Mouse (Mus musculus) ES-Bruce4 (cell line): Measurements from ENCODE around the gene Bicral.

Source experiments
- CTCF ChIP-seq: IDR thresholded peaks from one replicate; pipeline ENCODE4 v1.8.1; 2011; ENCODE audit warnings: low read depth, low read length
- EP300 ChIP-seq: IDR thresholded peaks from 2 replicates; pipeline ENCODE4 v1.6.1; 2011; ENCODE audit warnings: low read depth, low read length; ENCODE audit not compliant: insufficient read depth
- POLR2A ChIP-seq: IDR thresholded peaks from one replicate; pipeline ENCODE4 v1.8.1; 2011; ENCODE audit warnings: low read length; ENCODE audit not compliant: insufficient read depth

- TF ChIP-seq CTCF (no peak), POLR2A (no peak), EP300 (no peak)
Measured at GRCm38 (mm10) chr17:46895426-46895825, 37.1 kb upstream of the Bicral start.
